Mouse (Mus musculus) adrenal gland, postnatal 4 days (tissue): ENCODE measurements around the gene Sult1d1. TPM values are rescaled to one million over a fixed set of nuclear protein-coding genes. Genes with fewer than 3 reads are reported as not detected.
A peak's percentile ranks its signal among the peaks of the same experiment; 100 is the strongest.
"Not testable (repeated sequence)": the region's sequence is repeated elsewhere in the genome, so short reads cannot be mapped to it uniquely, and the experiment has no call there.

ENCODE experiments used
- DNase-seq, 2 experiments: peaks; one replicate each; pipeline ENCODE4 v3.0.0; 2021 to 2022; ENCODE audit warnings: low spot score in 2 of 2, mixed read lengths in 2 of 2
- long read RNA-seq, 2 experiments: library from polyadenylated mRNA; stranded (forward); transcript quantifications; one replicate each; pipeline ENCODE4 v2.0.0; 2021
- total RNA-seq, 2 experiments: library from RNA; stranded (reverse); gene quantifications; 2 replicates each; pipeline ENCODE4 v1.2.3; 2021

Gene Sult1d1
- total RNA-seq: 10 to 100 TPM in 1 of 2 experiments, 1 to 10 TPM in 1; 4.1 to 13.1 TPM
- long read RNA-seq, experiment 1, partial matches to known transcripts: 1 of 3 reads
- long read RNA-seq, experiment 1, other reads (novel, unspliced or antisense): 0 of 3 reads
- long read RNA-seq, experiment 2, transcript Sult1d1-201 (8 exons, 2,420 nt): major isoform, 10 of 11 reads
- long read RNA-seq, experiment 2, partial matches to known transcripts: 0 of 11 reads
- long read RNA-seq, experiment 2, other reads (novel, unspliced or antisense): 1 of 11 reads

- DNase-seq: no peak
Observed at GRCm38 (mm10) chr5:87568845-87569244, at the start of gene Sult1d1. Sult1d1 (minus strand) TSS chr5:87569027.

GRCm38 (mm10) chr5:87615128-87615390 lies 46.2 kb upstream of the Sult1d1 start:
- no peak for DNase-seq

GRCm38 (mm10) chr5:87614364-87615127 lies 45.7 kb upstream of the Sult1d1 start:
- no peak for DNase-seq

- peak in 1 of 2 experiments; percentile 22 for DNase-seq
Observed at GRCm38 (mm10) chr5:87601018-87601417, 32.2 kb upstream of the Sult1d1 start.

GRCm38 (mm10) chr5:87597891-87598290 lies 29.1 kb upstream of the Sult1d1 start:
- no peak for DNase-seq

GRCm38 (mm10) chr5:87591494-87591893 lies 22.7 kb upstream of the Sult1d1 start, which contains the start of gene Sult1e1:
Sult1e1 (minus strand) TSS chr5:87591594.
- no peak for DNase-seq

GRCm38 (mm10) chr5:87589916-87590315 lies 21.1 kb upstream of the Sult1d1 start:
- DNase-seq: no peak

- no peak for DNase-seq
Observed at GRCm38 (mm10) chr5:87580389-87580788, 11.6 kb upstream of the Sult1d1 start.

- DNase-seq: no peak
Observed at GRCm38 (mm10) chr5:87574174-87574573, 5.3 kb upstream of the Sult1d1 start.

GRCm38 (mm10) chr5:87573490-87573889 lies 4.7 kb upstream of the Sult1d1 start:
- no peak for DNase-seq

GRCm38 (mm10) chr5:87572781-87573180 lies 4.0 kb upstream of the Sult1d1 start:
- DNase-seq: no peak

- no peak for DNase-seq
Observed at GRCm38 (mm10) chr5:87567306-87567705, 1.5 kb downstream of the Sult1d1 start.

GRCm38 (mm10) chr5:87562966-87563365 lies 5.9 kb downstream of the Sult1d1 start:
- no peak for DNase-seq

GRCm38 (mm10) chr5:87562526-87562925 lies 6.3 kb downstream of the Sult1d1 start:
- DNase-seq: no peak

GRCm38 (mm10) chr5:87560145-87560544 lies 8.7 kb downstream of the Sult1d1 start:
- DNase-seq: no peak

- DNase-seq: no peak
Observed at GRCm38 (mm10) chr5:87550935-87551334, 17.9 kb downstream of the Sult1d1 start.

GRCm38 (mm10) chr5:87538111-87538510 lies 30.7 kb downstream of the Sult1d1 start, which contains the start of gene Sult1b1:
Sult1b1 (minus strand) TSS chr5:87538195.
- DNase-seq: no peak

GRCm38 (mm10) chr5:87535994-87536644 lies 32.7 kb downstream of the Sult1d1 start:
- DNase-seq: no peak

- no peak for DNase-seq
Observed at GRCm38 (mm10) chr5:87532288-87532687, 36.5 kb downstream of the Sult1d1 start.

GRCm38 (mm10) chr5:87523561-87523960 lies 45.3 kb downstream of the Sult1d1 start:
- DNase-seq: not testable (repeated sequence)

GRCm38 (mm10) chr5:87505776-87506458 lies 62.9 kb downstream of the Sult1d1 start:
- DNase-seq: no peak
